Mouse (Mus musculus) frontal cortex, adult (tissue): ENCODE data around the gene Sync.
A peak's percentile ranks its signal among the peaks of the same experiment; 100 is the strongest.

Experiments used
- ATAC-seq: cut with Nextera tagmentation; 2 replicates; pipeline ENCODE4 v1.9.2; 2017; ENCODE audit warnings: mild to moderate bottlenecking, moderate library complexity, mixed read lengths; ENCODE audit not compliant: low TSS enrichment

The Sync gene

DNA sequence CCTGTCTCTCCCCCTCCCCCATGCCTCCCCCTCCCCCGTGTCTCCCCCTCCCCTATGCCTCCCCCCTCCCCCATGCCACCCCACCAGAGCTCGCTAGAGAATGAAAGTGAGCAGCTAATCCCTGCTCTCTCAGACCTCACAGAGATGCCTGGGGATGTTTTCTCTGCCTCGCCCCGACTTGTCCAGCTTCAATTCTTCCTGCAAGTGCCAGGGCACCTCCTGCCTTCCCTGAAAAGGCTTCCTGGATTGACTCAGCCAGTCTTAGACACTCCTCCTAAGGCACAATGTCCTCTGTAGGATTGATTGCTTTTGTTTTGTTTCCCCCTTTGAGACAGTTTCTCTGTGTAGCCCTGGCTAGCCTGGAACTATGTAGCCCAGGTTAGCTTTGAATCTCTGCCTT lies 26.2 kb upstream of the Sync start, which contains the start of gene C77080:
C77080 (minus strand) TSS at position 209 of the 400 bp plus-strand sequence.
- no peak for ATAC-seq

DNA sequence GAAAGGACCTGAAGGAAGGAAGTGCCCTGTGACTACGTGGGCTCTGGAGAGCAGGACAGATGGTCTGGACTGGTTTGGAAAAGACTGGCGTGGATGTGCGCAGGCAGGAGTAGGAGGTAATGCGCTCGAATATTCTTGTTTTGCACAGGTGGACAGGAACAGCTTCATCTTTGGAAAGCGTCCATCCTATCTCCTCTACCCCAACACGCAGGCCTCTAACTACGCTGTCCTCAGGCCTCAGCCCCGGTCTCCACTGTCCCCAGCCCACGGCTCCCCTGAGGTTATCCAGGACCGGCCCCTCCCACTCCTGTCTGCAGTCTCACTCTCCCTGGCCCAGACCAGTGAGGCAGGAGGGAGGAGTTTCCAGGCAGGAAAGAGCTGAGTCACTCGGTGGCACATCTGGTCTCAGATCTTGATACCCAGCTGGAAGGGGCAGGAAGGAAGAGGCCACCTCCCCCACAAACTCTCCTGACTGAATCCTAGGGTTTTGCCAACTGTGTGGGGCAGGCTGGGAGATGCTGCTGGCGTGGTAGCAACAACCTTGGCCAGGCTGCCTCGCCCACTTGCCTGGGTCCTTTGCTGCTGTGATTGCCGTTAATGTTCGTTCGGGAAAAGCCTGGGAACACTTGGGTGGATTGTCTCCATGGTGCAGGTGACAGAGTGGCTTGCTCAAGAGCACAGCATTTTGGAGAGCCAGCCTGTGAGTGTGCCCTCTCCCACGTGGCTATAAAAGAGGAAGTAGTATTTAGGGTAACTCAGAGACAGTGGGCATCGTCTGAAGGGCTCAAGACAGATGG lies 24.0 kb upstream of the Sync start:
- peak; percentile 66 for ATAC-seq

DNA sequence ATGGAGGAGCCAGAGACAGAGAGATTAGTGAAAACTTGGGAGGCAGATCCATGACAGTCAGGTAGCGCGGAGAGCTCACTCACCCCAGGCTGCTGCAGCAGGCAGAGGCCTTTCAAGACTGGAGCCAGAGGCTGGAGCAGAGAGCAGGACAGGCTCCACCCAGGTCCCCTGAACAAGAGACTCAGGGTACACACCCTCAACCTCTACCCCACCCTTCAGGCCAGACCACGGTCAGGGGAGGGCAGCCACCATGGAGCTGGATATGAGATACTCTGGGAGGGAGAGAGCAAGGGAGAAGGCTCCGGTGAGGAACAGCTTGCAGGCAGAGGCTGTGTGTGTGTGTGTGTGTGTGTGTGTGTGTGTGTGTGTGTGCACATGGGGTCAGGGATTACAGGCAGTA lies 21.2 kb upstream of the Sync start:
- no peak for ATAC-seq

DNA sequence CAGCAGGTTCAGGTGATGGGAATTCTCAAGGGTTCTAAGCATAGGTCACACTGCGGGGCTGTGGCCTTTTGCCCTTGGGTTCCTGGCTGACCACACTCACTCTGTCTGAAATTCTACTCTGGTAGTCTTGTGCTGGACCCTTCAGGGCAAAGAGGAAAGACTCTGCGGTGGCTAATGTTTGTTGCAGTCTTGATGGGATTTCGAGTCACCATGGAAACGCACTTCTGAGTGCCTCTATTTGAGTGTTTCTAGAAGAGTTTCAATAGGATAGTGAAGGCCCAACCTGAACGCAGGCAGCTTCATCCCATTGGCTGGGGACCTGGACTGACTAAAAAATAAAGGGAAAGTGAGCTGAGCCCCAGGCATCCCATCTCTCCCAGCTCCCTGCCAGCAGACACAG lies 20.6 kb upstream of the Sync start:
- ATAC-seq: no peak

DNA sequence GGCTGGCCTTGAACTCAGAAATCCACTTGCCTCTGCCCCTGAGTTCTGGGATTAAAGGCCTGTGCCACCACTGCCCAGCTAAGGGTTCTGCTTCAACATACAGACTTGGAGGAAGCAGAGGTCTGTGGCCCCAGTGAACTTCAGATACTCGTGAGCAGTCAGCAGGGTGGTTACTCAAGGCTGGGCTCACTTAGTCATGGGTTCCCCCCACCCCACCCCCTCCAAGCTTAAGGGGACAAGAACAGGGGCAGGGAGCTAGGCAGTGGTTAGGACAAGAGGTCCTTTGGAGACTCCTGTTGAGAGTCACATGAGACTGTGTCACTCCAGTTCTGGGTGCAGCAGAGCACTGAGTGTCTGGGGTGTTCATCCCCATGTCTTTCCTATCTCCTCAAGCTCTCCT lies 18.7 kb upstream of the Sync start:
- no peak for ATAC-seq

DNA sequence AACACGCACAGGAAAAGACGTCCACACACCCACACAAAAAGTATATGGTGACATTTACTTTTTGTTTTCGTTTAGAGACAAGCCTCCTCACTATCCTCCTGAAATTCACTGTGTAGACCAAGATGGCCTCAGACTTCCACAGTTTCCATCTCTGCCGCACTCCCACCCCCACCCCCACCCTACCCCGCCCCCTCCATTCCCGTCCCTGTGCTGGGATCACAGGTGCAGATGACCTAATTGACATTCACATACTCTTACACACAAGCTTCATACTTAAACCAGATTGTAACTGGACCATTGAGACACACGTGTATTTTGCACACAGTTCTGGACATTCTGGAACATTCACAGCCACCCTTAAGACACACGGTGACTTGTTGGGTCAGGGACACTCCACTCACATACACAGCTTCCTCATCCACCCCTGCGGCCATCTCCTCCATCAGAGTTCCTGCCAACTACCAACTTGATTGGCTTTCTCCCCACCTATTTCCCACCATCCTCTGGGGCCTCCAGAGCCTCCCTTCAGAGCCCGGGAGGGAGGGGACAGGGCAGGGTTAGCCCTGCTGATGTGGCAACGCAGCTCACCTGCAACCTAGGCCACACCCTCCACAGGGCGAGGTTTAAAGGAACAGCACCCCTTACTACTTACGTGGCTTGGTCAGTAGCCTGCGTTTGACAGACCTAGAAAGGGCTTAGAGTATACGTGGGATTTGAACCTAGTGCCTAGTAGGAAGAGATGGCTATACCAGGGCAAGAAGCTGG lies 15.2 kb upstream of the Sync start:
- ATAC-seq: no peak

DNA sequence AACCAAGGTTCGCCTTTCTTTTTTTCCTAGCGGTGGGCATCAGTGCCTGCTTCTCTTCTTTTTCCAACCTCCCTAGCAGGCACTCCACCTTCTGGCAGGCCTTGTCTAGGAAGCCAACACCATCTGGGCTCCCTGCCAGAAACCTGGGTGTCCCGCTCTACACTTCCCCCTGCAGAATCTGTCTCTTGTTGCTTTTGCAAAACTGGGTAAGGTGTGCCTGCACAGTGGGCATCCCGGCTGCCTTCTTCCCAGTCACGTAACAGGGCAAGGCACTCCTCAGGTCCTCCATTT lies 14.7 kb upstream of the Sync start:
- ATAC-seq: no peak

DNA sequence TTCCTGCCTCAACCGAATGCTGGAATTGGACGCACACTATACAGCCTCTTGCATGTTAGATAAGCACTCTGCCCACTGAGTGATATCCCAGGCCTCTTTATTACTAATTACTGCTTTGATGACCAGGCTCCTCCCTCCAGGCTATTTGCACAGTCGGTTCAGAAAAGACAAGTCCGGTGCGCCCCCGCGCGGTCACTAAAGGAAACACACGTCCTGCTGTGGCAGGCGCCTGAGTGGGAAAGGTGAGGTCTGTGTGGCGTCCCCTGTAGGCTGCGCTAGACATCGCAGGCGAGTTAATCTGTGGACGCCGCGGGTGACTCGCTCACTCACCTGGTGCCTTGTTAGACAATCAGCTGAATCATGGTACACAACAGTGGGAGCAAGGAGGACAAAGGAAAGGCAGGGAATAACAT lies 11.0 kb upstream of the Sync start:
- ATAC-seq: peak; percentile 88

DNA sequence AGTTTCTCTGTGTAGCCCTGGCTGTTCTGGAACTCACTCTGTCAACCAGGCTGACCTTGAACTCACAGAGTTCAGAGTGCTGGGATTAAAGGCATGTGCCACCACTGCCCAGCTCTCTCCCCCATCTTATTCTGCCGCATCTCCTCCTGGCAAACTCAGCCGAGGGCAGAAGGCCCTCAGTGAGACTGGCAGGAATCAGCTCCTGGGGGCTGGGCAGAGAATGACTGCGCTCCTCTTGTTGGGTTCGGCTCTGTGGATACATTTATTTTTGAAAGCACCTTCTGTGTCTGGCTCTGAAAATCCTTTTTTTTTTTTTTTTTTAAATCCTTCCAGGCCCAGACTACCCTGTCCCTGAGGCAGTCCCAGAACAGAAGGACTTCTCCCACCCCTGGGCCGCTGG lies 4.6 kb upstream of the Sync start:
- ATAC-seq: no peak

DNA sequence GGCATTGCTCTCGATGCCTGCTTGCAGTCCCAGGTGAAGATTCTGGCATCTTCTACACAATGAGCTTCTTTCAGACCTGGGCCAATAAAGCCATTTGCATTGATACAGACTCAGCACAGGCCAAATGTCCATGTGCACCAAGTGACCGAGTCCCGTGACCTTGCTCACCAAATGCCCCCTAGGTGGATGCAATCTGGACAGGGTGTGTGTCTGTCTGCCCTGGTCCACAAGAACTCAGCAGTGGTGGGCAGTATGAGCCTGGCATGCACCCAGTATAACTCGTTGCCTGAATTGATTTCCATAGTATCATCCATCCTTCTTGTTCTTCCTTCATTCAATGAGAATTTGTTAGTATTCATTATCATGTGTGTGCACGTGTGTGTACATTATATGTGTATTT lies 4.2 kb upstream of the Sync start:
- ATAC-seq: no peak

DNA sequence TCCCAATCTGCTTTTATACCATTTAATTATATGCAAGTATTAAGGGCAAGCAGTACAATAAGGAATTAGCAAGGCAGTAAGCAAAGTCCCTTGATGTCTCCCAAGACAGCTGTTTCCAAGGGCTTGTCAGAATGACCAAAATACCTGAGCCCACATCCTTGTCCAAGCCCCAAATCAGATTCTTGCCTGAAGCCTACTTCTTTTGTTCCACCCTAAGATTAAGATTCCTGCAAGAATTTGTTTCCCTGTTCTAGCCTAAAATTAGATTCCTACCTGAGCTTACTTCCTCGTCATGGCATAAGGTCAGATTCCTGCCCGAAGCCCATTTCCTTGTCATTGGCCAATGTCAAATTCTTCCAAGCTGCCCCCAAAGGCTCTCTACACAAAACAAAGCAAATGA lies 2.7 kb upstream of the Sync start:
- ATAC-seq: no peak

DNA sequence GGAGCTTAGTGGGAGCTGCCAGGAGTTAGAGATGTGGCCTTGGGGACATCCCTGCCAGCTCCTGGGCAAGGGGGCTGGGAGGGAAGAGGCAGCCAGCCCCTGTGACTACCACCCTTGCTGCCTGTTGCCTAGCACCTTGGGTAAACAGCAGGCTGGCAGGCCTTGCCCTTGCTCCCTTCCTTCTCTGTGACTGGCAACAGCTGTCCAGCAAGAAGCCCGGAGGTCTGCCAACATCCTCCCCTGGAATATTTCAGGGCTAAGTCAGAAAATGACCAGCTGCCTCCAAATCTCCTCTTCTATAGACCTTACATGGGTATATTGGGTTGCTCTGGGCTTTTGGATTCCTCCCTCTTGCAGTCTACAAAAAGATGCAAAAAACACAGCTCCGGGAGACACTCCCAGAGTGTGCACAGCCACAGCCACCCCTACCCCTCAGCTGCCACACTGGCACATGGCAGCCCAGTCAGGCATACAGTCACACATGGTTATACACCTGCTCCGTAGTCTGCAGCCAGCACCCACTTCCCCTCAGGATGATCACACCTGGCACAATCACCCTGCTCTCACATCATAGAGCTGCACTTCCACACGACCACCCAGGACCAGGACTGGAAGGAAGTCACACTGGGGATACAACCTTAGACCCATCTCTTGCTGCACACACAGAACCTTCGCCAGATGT lies 1.3 kb upstream of the Sync start:
- ATAC-seq: no peak

DNA sequence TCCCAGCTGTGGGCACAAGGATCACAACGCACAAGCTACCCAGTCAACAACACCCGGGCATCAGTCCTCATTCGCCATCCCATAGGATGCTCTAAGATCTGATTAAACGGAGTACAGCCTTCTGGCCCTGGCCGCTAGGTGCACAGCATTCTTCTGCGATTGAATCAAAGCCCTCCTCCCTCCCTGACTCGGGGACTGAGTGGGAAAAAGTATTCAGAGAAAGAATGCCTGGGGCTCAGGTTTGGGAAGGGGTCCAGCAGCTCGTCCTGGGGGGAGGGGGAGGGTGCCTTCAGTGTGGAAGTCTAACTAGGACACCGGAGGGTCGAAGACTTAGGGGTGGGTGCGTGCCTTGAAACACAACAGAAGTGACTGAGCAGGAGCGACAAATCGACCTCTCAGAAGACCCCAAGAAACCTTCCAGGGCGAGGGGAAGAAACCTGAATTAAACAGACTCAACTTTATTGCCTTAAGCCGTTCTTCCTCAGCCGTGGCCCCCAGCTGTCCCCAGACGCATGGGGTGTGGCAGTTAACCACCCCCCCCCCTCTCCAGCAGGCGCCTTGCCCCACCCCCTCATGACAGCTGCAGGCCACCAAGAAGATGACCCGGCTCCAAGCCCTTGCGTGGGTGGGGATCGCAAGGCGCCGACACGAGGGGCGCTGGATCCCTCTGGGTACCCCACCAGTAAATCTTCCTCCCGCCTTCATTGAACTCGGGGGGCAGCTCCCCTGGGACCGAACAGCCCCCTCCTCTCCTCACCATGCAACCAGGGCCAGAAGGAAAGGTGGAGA lies 540 bp upstream of the Sync start:
- ATAC-seq: no peak

DNA sequence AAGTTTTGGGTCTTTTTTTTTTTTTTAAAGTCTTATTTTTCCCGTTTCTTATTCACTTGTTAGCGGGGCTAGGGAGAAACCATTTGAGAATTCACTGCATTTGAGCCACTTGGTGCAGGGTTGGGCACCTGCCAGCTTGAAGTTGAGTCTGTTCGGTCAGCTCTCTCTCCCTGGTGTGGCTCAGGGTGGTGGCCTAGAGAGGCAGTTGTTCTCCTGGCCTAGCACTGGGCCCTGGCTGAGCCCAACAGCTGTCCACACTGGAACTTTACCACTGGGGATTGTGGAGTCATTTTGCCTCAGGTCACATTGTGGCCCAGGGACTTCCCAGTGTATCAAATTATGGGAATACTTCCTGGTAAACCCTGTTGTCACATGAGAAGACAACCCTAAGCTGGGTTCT lies 650 bp downstream of the Sync start:
- no peak for ATAC-seq

DNA sequence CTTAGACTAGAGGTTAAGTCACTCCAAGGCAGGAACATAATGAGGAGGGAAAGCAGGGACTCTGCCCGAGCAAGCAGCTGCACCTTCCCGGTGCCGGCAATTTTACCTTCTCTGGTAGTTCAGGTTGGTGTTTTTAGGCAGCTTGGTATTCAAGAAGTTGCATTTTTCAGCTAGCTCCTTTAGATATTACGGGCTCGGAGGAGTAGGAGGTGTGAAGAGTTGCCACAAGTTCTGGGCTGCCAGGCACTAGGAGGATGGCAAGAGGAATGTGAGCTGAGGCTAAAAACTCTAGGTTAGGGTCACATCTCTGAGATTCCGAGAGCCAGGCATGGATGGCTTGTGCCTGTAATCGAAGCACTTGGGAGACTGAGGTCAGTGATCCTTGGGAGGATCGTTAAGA lies 2.3 kb downstream of the Sync start:
- ATAC-seq: 0 out of 2 replicates have a peak, but pooled peaks have one; percentile 39

DNA sequence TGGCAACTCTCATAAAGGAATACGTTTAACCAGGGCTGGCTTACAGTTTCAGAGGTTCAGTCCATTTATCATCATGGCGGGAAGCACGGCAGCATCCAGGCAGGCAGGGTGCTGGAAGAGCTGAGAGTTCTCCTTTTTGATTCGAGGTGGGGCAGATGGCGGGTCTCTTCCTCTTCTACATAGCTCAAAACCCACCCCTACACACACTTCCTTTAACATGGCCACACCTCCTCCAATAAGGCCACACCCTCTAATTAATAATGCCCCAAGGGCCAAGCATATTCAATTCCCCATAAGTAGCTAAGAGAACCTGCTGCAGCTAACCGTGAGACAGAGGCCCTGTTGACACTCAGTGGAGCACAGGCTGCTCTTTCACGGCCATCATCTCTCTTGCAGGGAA lies 5.4 kb downstream of the Sync start:
- ATAC-seq: no peak

DNA sequence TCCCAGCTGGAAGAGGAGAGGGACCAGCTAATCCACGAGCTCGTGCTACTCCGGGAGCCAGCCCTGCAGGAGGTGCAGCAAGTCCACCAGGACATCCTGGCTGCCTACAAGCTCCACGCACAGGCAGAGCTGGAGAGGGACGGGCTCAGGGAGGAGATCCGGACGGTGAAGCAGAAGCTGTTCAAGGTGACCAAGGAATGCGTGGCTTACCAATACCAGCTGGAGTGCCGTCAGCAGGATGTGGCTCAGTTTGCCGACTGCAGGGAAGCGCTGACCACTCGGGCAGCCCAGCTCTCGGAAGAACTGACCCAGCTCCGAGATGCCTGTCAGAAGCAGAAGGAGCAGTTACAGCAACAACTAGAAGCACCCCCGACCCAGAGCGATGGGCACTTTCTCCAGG lies 6.3 kb downstream of the Sync start:
- no peak for ATAC-seq

DNA sequence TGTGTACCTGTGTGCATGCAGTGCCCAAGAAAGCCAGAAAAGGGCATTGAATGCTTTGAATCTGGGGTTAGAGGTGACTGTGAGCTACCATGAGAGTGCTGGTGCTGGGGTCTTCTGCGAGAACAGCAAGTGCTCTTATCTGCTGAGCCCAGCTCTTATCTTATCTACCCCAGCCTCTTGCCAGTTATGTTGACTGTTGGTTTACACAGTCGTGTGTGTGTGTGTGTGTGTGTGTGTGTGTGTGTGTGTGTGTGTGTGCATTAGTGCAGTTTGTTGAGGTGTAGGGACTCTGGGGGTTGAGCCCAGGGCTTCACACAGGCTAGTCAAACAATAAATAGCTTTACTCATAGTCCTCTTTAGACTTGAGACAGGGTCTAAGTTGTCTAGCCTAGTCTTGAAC lies 7.8 kb downstream of the Sync start:
- ATAC-seq: no peak

DNA sequence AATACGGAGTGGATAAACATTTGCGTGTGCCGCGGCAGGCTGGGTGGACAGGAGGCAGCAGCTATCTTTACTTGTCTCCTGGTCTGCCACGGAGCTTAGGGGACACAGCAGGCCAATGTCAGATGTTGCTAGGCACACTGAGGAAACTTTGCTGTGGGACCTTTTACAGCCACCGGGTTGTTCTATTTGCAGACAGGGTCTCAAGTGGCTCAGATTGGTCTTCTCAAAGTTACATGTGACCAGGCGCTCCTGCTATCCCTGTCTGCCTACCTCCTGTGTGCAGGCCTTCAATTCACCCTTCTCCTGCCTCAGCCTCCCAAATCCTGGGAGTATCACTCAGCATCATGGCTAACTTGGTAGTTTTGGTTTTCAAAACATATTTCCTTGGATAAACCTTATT lies 8.6 kb downstream of the Sync start:
- ATAC-seq: no peak

DNA sequence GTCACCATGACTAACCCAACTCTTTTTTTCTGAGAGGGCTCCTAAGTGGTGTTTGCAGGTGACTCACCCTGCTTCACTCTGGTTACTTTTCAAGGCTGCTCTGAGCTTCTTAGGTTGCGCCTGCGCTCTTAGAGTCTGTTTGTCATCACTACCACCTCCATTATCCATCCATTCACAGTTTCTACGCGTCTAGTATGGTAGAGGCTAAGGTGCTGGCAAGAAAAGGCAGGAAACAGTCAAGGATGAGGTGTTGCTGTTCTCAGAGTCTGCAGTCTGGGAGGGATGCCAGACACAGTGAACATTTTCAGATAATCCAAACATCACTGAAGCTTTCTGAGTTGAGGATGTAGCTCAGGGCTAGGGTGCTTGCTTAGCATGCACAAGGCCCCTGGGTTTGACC lies 10.3 kb downstream of the Sync start:
- peak; percentile 90 for ATAC-seq

DNA sequence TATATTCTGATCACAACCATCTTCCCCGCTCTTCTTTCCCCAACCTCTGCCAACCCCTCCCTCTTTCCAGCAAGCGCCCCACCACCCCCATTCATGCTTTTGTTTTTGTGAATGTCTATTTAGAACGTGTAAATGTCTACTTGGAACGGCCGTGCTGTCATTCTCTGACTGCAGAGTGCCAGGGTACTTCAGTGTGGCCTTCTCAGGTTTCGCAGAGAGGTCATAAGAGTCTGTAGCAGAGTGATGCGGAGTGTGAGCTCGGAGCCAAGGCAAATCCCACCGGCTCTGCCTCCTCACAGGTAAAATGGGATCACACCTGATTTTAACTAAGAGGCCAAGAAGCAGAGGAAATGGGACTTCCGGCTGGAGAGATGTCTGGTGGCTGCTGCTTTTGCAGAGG lies 11.7 kb downstream of the Sync start:
- ATAC-seq: no peak

DNA sequence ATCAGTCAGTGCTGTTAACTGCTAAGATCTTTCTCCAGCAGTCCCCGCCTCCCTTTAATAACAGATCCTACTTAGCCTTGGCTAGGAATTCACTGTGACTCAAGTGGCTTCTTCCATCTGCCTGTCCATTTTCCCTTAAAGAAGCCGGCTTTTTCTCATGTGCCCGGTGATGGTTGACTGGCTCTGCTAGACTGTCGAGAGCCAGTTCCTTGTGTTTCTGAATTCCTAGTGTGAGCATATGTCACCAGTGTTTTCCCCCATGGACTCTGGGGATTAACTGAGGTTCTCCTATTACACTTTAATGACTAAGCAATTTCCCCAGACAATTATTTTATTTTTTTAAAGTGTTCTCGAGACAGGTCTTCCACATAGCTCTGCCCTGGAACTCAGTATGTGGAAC lies 16.0 kb downstream of the Sync start:
- no peak for ATAC-seq
